Mouse (Mus musculus): ENCODE results near the gene Slamf8. TPM values are rescaled to one million over a fixed set of nuclear protein-coding genes. Genes with fewer than 3 reads are reported as not detected.

Slamf8 gene
- polyA plus RNA-seq, 1 experiment from 2014 or later, result not detected

DNA sequence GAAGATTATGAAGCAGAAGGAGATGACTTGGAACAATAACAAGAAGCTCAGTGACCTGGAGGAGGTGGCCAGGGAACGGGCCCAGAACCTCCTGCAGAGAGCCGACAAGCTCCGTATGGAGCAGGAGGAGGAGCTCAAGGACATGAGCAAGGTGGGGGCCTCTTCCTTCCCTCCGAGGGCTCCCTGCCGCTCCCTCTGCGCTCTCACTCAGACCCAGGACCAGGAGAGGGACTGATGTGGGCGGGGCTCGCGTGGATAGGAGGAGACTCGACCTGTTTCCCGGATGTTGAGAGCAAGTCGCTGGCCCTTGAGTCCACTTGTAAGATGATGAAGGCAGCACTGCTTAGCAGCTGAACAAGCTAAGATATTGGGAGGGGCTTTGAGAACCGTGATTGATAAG, 57.8 kb downstream of the Slamf8 start:
- peak overlapping the region; percentile 27 for H3K4me2 ChIP-seq (replicated peaks; ENCODE audit: low read depth, low read length)
- H3K9me3 ChIP-seq (ENCODE audit: control insufficient read depth, low read length), result no peaks in the 10 kb centered on the region
- DNase-seq (ENCODE audit: low spot score), result peak; percentile 69
- H3K36me3 ChIP-seq (ENCODE audit: control insufficient read depth, insufficient read depth, low read length), result no peaks in the 10 kb centered on the region
- no peaks in the 10 kb centered on the region for H3K27me3 ChIP-seq (ENCODE audit: control insufficient read depth, insufficient read depth, low read length)
- ATAC-seq (ENCODE audit: low FRiP score), result peak; percentile 67
- no peak overlapping the region for H3K27ac ChIP-seq (ENCODE audit: low read depth, low read length)
- 4% methylated on average over 12 of the region's 13 CpGs for WGBS
- no peak overlapping the region for H3K9ac ChIP-seq (ENCODE audit: low read depth, low read length)
- peak overlapping the region; percentile 3; the same call in 1 of the 2 replicates for H3K4me3 ChIP-seq (ENCODE audit: low read depth, low read length)
- no peaks in the 10 kb centered on the region for H3K4me1 ChIP-seq (replicated peaks; ENCODE audit: control insufficient read depth, insufficient read depth, low read length)

Other genes with a start within 250 kb of the Slamf8 start
- 0.73 TPM in 2 replicates for gene Kcnj10, start 249.4 kb downstream of the Slamf8 start, polyA plus RNA-seq (2014; fragmentation: Nextera tagmentation; extraction: Ambion mirVana)
- 11.0 and 11.8 TPM in 2 replicates for gene Pigm, start 214.0 kb downstream of the Slamf8 start, polyA plus RNA-seq (2014; fragmentation: Nextera tagmentation; extraction: Ambion mirVana)
- gene Slamf9, start 115.2 kb downstream of the Slamf8 start, polyA plus RNA-seq (2014; fragmentation: Nextera tagmentation; extraction: Ambion mirVana), result 0.34 and 0.40 TPM in 2 replicates
- 38.3 and 47.8 TPM in 2 replicates for gene Igsf9, start 108.8 kb downstream of the Slamf8 start, polyA plus RNA-seq (2014; fragmentation: Nextera tagmentation; extraction: Ambion mirVana)
- 41.1 and 43.4 TPM in 2 replicates for gene Tagln2, start 90.5 kb downstream of the Slamf8 start, polyA plus RNA-seq (2014; fragmentation: Nextera tagmentation; extraction: Ambion mirVana)
- 3.7 and 4.8 TPM in 2 replicates for gene Cfap45, start 69.8 kb downstream of the Slamf8 start, polyA plus RNA-seq (2014; fragmentation: Nextera tagmentation; extraction: Ambion mirVana)
- not detected in 2 replicates for gene Vsig8, start 34.6 kb downstream of the Slamf8 start, polyA plus RNA-seq (2014; fragmentation: Nextera tagmentation; extraction: Ambion mirVana)
- gene Fcrl6, start 12.0 kb upstream of the Slamf8 start, polyA plus RNA-seq (2014; fragmentation: Nextera tagmentation; extraction: Ambion mirVana), result 0.22 and 0.35 TPM in 2 replicates
- 9.4 TPM in 2 replicates for gene Dusp23, start 42.4 kb upstream of the Slamf8 start, polyA plus RNA-seq (2014; fragmentation: Nextera tagmentation; extraction: Ambion mirVana)
- gene Crp, start 107.5 kb upstream of the Slamf8 start, polyA plus RNA-seq (2014; fragmentation: Nextera tagmentation; extraction: Ambion mirVana), result 0.28 TPM in 1 of 2 replicates, not detected in the other

All from hindbrain, embryonic 11.5 days (tissue).